Mouse (Mus musculus) spleen, adult 2 months (tissue): ENCODE measurements at regions not wholly inside any gene's neighbourhood (a gene's known extent, or its start where the extent isn't known, plus 50 kb on each side); places are given as distances from the start of the nearest gene placed in this dataset.

ENCODE experiments used
- DNase-seq, 2 experiments: peaks; one replicate each; pipeline versions ENCODE4 v3.0.0 to v3.0.0-alpha.2; 2012 to 2021; ENCODE audit warnings: low spot score in 2 of 2, low read depth in 1 of 2
- H3K27ac ChIP-seq: fragments of 200-500 bp; 2 replicates; pipeline ENCODE4 v1.5.1; 2012; ENCODE audit warnings: low read length, inconsistent platforms; ENCODE audit not compliant: insufficient read depth
- H3K27me3 ChIP-seq: fragments of 200-500 bp; 2 replicates; pipeline ENCODE4 v1.6.1; 2012; ENCODE audit warnings: mild to moderate bottlenecking, moderate library complexity, low read length, inconsistent platforms; ENCODE audit not compliant: control insufficient read depth, insufficient read depth
- H3K36me3 ChIP-seq: fragments of 200-500 bp; 2 replicates; pipeline ENCODE4 v1.6.1; 2012; ENCODE audit warnings: mild to moderate bottlenecking, low read length, inconsistent platforms; ENCODE audit not compliant: control insufficient read depth, insufficient read depth
- H3K4me1 ChIP-seq: fragments of 200-500 bp; 2 replicates; pipeline ENCODE4 v1.6.1; 2011; ENCODE audit warnings: inconsistent platforms; ENCODE audit not compliant: control insufficient read depth, insufficient read depth, insufficient read length
- H3K4me3 ChIP-seq: fragments of 200-500 bp; 2 replicates; pipeline ENCODE4 v1.5.1; 2011; ENCODE audit warnings: mild to moderate bottlenecking, inconsistent platforms; ENCODE audit not compliant: insufficient read depth, insufficient read length; ENCODE audit errors: extremely low read depth
- CTCF ChIP-seq: fragments of 200-500 bp; IDR thresholded peaks from 2 replicates; pipeline ENCODE4 v1.5.1; 2011; ENCODE audit warnings: mild to moderate bottlenecking, inconsistent platforms; ENCODE audit not compliant: insufficient read depth, insufficient read length, insufficient replicate concordance; ENCODE audit errors: extremely low read depth
- POLR2A ChIP-seq: fragments of 200-500 bp; IDR thresholded peaks from 2 replicates; pipeline ENCODE4 v1.6.1; 2011; ENCODE audit warnings: low read depth, low read length, inconsistent platforms
- WGBS: fragments of 180-500 bp; shearing (Covaris S2); methylation state at CpG from one replicate; pipeline ENCODE4 v1.1.7; 2018; 5-methylcytosine and 5-hydroxymethylcytosine counted together

GRCm38 (mm10) chr11:79863487-79864175, 98.6 kb downstream of the Utp6 start:
- Histone ChIP-seq H3K4me3 (no peak overlapping the region), H3K27ac (no peak overlapping the region), H3K4me1 (no peaks in the 10 kb centered on the region), H3K27me3 (no peaks in the 10 kb centered on the region), H3K36me3 (no peaks in the 10 kb centered on the region)
- DNase-seq, result no peak
- WGBS, result 89% methylated on average over 14 of the region's 14 CpGs
- TF ChIP-seq CTCF (no peak), POLR2A (no peak)

GRCm38 (mm10) chr11:79860611-79861067, 101.6 kb downstream of the Utp6 start:
- no peaks in the 10 kb centered on the region for H3K27me3 ChIP-seq
- TF ChIP-seq POLR2A, result no peak
- no peak for TF ChIP-seq CTCF

GRCm38 (mm10) chr11:79856376-79856775, 105.8 kb downstream of the Utp6 start:
- Histone ChIP-seq H3K4me1 (no peaks in the 10 kb centered on the region), H3K36me3 (no peaks in the 10 kb centered on the region), H3K27me3 (no peaks in the 10 kb centered on the region), H3K4me3 (no peak overlapping the region), H3K27ac (no peak overlapping the region)
- 88% methylated on average over 5 of the region's 5 CpGs for WGBS
- no peak for DNase-seq
- TF ChIP-seq POLR2A (no peak), CTCF (no peak)

More at GRCm38 (mm10) chr11:79860611-79861067, 101.6 kb downstream of the Utp6 start:
- WGBS, result 57% methylated on average over 12 of the region's 12 CpGs
- no peak overlapping the region for H3K4me3 ChIP-seq
- H3K4me1 ChIP-seq, result no peaks in the 10 kb centered on the region
- DNase-seq, result no peak
- no peak overlapping the region for H3K27ac ChIP-seq
- H3K36me3 ChIP-seq, result no peaks in the 10 kb centered on the region

- 92% methylated on average over 3 of the region's 3 CpGs for WGBS
- no peak for DNase-seq
These were observed 112.6 kb downstream of the Utp6 start for GRCm38 (mm10) chr11:79849545-79849944.

GRCm38 (mm10) chr11:79844436-79844835, 117.8 kb downstream of the Utp6 start:
- Histone ChIP-seq H3K4me3 (no peak overlapping the region), H3K36me3 (no peaks in the 10 kb centered on the region), H3K27ac (no peak overlapping the region), H3K27me3 (no peaks in the 10 kb centered on the region), H3K4me1 (no peaks in the 10 kb centered on the region)
- WGBS, result 85% methylated on average over 4 of the region's 4 CpGs
- TF ChIP-seq CTCF, result no peak
- no peak for TF ChIP-seq POLR2A
- no peak for DNase-seq

More at GRCm38 (mm10) chr11:79849545-79849944, 112.6 kb downstream of the Utp6 start:
- TF ChIP-seq CTCF (no peak), POLR2A (no peak)
- H3K27ac ChIP-seq, result no peak overlapping the region
- no peaks in the 10 kb centered on the region for H3K4me1 ChIP-seq
- no peak overlapping the region for H3K4me3 ChIP-seq
- H3K27me3 ChIP-seq, result no peaks in the 10 kb centered on the region
- no peaks in the 10 kb centered on the region for H3K36me3 ChIP-seq

- no peaks in the 10 kb centered on the region for H3K36me3 ChIP-seq
- H3K4me1 ChIP-seq, result no peaks in the 10 kb centered on the region
- H3K4me3 ChIP-seq, result no peak overlapping the region
- WGBS, result 76% methylated on average over 3 of the region's 3 CpGs
- TF ChIP-seq POLR2A (no peak), CTCF (no peak)
- H3K27ac ChIP-seq, result no peak overlapping the region
- no peaks in the 10 kb centered on the region for H3K27me3 ChIP-seq
- DNase-seq, result no peak
These were observed 119.2 kb downstream of the Utp6 start for GRCm38 (mm10) chr11:79843021-79843420.

- DNase-seq, result no peak
- no peaks in the 10 kb centered on the region for H3K36me3 ChIP-seq
- no peak overlapping the region for H3K27ac ChIP-seq
- no peak for TF ChIP-seq CTCF
- TF ChIP-seq POLR2A, result no peak
- H3K4me3 ChIP-seq, result no peak overlapping the region
- WGBS, result 81% methylated on average over 6 of the region's 6 CpGs
- no peaks in the 10 kb centered on the region for H3K27me3 ChIP-seq
- H3K4me1 ChIP-seq, result no peaks in the 10 kb centered on the region
These were observed 122.2 kb downstream of the Utp6 start for GRCm38 (mm10) chr11:79839973-79840372.
